Mouse (Mus musculus) cerebral cortex, adult 2 months (tissue): ENCODE results near the gene Cdk6.

Experiments
- WGBS: fragments of 180-500 bp; shearing (Covaris S2); methylation state at CpG from one replicate; pipeline ENCODE4 v1.1.7; 2018; 5-methylcytosine and 5-hydroxymethylcytosine counted together

The Cdk6 gene

GRCm38 (mm10) chr5:3341111-3341911 is at the start of gene Cdk6:
Gene Cdk6, plus strand, starts transcription at chr5:3341485.
- under 1% methylated on average over 59 of the region's 59 CpGs for WGBS

GRCm38 (mm10) chr5:3293666-3294065 is 47.6 kb upstream of the Cdk6 start:
- WGBS: 86% methylated on average over 4 of the region's 4 CpGs

- WGBS: 71% methylated on average over 12 of the region's 12 CpGs
Observed at GRCm38 (mm10) chr5:3300801-3301457, 40.4 kb upstream of the Cdk6 start.

- WGBS: 69% methylated on average over 5 of the region's 5 CpGs
Observed at GRCm38 (mm10) chr5:3301535-3301934, 39.8 kb upstream of the Cdk6 start.

GRCm38 (mm10) chr5:3303876-3304275 is 37.4 kb upstream of the Cdk6 start:
- WGBS: 96% methylated on average over 9 of the region's 9 CpGs

- 93% methylated on average over 1 of the region's 1 CpGs for WGBS
Observed at GRCm38 (mm10) chr5:3306146-3306545, 35.1 kb upstream of the Cdk6 start.

GRCm38 (mm10) chr5:3309587-3309986 is 31.7 kb upstream of the Cdk6 start:
- WGBS: 76% methylated on average over 1 of the region's 1 CpGs

GRCm38 (mm10) chr5:3311156-3311555 is 30.1 kb upstream of the Cdk6 start:
- WGBS: 92% methylated on average over 7 of the region's 7 CpGs

GRCm38 (mm10) chr5:3317724-3318123 is 23.6 kb upstream of the Cdk6 start:
- WGBS: 78% methylated on average over 5 of the region's 5 CpGs

- 32% methylated on average over 1 of the region's 1 CpGs for WGBS
Observed at GRCm38 (mm10) chr5:3320225-3320624, 21.1 kb upstream of the Cdk6 start.

- WGBS: 88% methylated on average over 6 of the region's 6 CpGs
Observed at GRCm38 (mm10) chr5:3322052-3322451, 19.2 kb upstream of the Cdk6 start.

GRCm38 (mm10) chr5:3324116-3324515 is 17.2 kb upstream of the Cdk6 start:
- WGBS: 74% methylated on average over 4 of the region's 4 CpGs

- 77% methylated on average over 1 of the region's 1 CpGs for WGBS
Observed at GRCm38 (mm10) chr5:3329361-3329760, 11.9 kb upstream of the Cdk6 start.

- whole genome bisulfite sequencing: 82% methylated on average over 3 of the region's 3 CpGs
Observed at GRCm38 (mm10) chr5:3330932-3331331, 10.4 kb upstream of the Cdk6 start.

GRCm38 (mm10) chr5:3333019-3333418 is 8.3 kb upstream of the Cdk6 start:
- WGBS: 93% methylated on average over 4 of the region's 4 CpGs

- WGBS: 11% methylated on average over 15 of the region's 15 CpGs
Observed at GRCm38 (mm10) chr5:3340340-3341058, 786 bp upstream of the Cdk6 start.

- WGBS: under 1% methylated on average over 60 of the region's 60 CpGs
Observed at GRCm38 (mm10) chr5:3341931-3342770, 866 bp downstream of the Cdk6 start.

GRCm38 (mm10) chr5:3342771-3343565 is 1.7 kb downstream of the Cdk6 start:
- under 1% methylated on average over 46 of the region's 46 CpGs for WGBS

GRCm38 (mm10) chr5:3343566-3344080 is 2.3 kb downstream of the Cdk6 start:
- WGBS: 1% methylated on average over 37 of the region's 37 CpGs

GRCm38 (mm10) chr5:3344081-3344631 is 2.9 kb downstream of the Cdk6 start:
- under 1% methylated on average over 58 of the region's 58 CpGs for WGBS
